ENCODE assay signal across 27 mouse cellular contexts in genomic region chr9:14942143-14942720, GRCm38 (mm10). TPM values are rescaled to one million over a fixed set of nuclear protein-coding genes. Genes with fewer than 3 reads are reported as not detected.
"Had no signal": no experiment of that assay in that cellular context is flagged by ENCODE, and none has a peak within 500 bp of the region (broad histone marks: within the 10 kb centered on the region; RNA-seq: fewer than 3 reads in every experiment).

No protein-coding gene starts in this region.

- H3K9ac ChIP-seq: liver, embryonic 13.5 days; neural tube, embryonic 12.5 days; neural tube, embryonic 15.5 days had no signal

- H3K27ac ChIP-seq: kidney, postnatal 0 days; layer of hippocampus, adult 2 months; liver, embryonic 13.5 days; neural tube, embryonic 12.5 days; neural tube, embryonic 15.5 days; stomach, postnatal 0 days had no signal

- ATAC-seq: intestine, postnatal 0 days had no signal

- H3K4me1 ChIP-seq: liver, embryonic 13.5 days; neural tube, embryonic 12.5 days; neural tube, embryonic 15.5 days had no signal

- H3K36me3 ChIP-seq: liver, embryonic 13.5 days; neural tube, embryonic 12.5 days; neural tube, embryonic 15.5 days had no signal

- H3K27me3 ChIP-seq: liver, embryonic 13.5 days; neural tube, embryonic 12.5 days; neural tube, embryonic 15.5 days had no signal

- H3K4me3 ChIP-seq: layer of hippocampus, adult 2 months; liver, embryonic 13.5 days; neural tube, embryonic 12.5 days; neural tube, embryonic 15.5 days had no signal

- H3K4me2 ChIP-seq: liver, embryonic 13.5 days; neural tube, embryonic 12.5 days; neural tube, embryonic 15.5 days had no signal

- H3K9me3 ChIP-seq: liver, embryonic 13.5 days; neural tube, embryonic 12.5 days; neural tube, embryonic 15.5 days had no signal

- DNase-seq: kidney, adult 2 months; kidney, postnatal 25 days; layer of hippocampus, adult 9-11 months; liver, embryonic 13.5 days; lung, adult 2 months; lung, postnatal 14 days; lung, postnatal 4 days; right cerebral cortex, adult 18-20 months; right cerebral cortex, postnatal 14 days; right cerebral cortex, postnatal 4 days; thymus, adult 2 months; thymus, postnatal 14 days; thymus, postnatal 4 days had no signal

RNA-seq across cellular contexts. Expression of gene Izumo1r, which starts 38.5 kb away (rescaled TPM):
- total RNA-seq: layer of hippocampus, adult 2 months; layer of hippocampus, postnatal 25 days; left cerebral cortex, adult 18-20 months; left cerebral cortex, postnatal 25 days; liver, adult 2 months; megakaryocyte progenitor cell, adult 5-6 weeks had no signal
- polyA plus RNA-seq: intestine, postnatal 0 days; limb, embryonic 11.5 days; liver, embryonic 13.5 days; liver, embryonic 16.5 days; neural tube, embryonic 12.5 days; neural tube, embryonic 15.5 days; stomach, embryonic 14.5 days; stomach, postnatal 0 days had no signal
